ENCODE assay signal across 9 mouse cellular contexts in the genomic region with DNA sequence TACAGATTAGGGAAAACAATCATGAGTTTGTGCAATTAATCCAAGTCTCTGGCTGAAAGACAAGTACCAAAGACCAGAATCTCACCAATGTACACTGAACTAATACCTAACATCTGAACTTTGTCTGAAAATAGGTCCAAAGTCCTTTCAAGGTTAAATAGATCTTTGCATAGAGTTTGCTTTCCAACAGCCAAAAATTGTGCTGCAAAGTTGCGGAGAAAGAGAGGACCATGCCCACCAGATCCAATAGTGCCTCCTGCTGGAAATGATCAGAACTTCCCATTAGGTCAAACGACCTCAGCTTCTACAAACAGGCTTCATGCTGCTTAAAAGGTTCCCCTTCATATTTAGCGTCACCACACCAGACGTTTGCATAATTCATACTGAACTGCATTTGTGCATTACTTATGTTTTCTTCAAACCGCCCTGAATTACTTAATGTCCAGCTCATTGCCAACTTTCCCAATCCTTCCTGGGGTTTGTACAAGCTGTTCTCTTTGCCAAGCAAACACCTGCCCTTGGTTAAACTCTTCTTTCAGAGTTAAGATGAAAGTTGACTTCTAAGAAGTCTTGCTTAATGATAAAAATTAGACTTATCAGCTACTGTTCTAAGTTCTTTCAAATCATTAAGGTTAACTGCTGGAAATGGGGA. TPM values are rescaled to one million over a fixed set of nuclear protein-coding genes. Genes with fewer than 3 reads are reported as not detected.
A peak's percentile ranks its signal among the peaks of the same experiment; 100 is the strongest.
DNase-seq lines count a peak whose midpoint lies in the region; ATAC-seq and TF ChIP-seq lines count a peak whose summit lies in the region.
"Had no signal": no experiment of that assay in that cellular context is flagged by ENCODE, and none has a peak within 500 bp of the region (broad histone marks: within the 10 kb centered on the region; RNA-seq: fewer than 3 reads in every experiment).

No protein-coding gene starts in this region.

- no peak for TF ChIP-seq POLR2A in bone marrow, adult 2 months (IDR thresholded peaks at IDR 0.05; ENCODE audit: borderline replicate concordance, control insufficient read depth, low read depth, low read length)
- TF ChIP-seq POLR2A in liver, adult 2 months (IDR thresholded peaks at IDR 0.05; ENCODE audit: extremely low read depth, insufficient read depth, low read length), result no peak

- peaks cover 5% of the 10 kb centered on the region; the same call in 1 of the 2 replicates for H3K79me2 ChIP-seq in liver, adult 2 months (ENCODE audit: control insufficient read depth, insufficient read depth, low read length)

- TF ChIP-seq CTCF in bone marrow, adult 2 months (IDR thresholded peaks at IDR 0.05; ENCODE audit: control insufficient read depth, insufficient read depth, low read length), result peak; percentile 40
- TF ChIP-seq CTCF in liver, adult 2 months (IDR thresholded peaks at IDR 0.05; ENCODE audit: low read depth, low read length), result peak; percentile 54

- peak; percentile 16 for DNase-seq in cerebellum, adult 9-11 months
- DNase-seq in cerebellum, postnatal 25 days, result no peak
- peak; percentile 12 to 45 for DNase-seq in left cerebral cortex, postnatal 14 days (ENCODE audit: low spot score in 2 of 2)
- no peak for DNase-seq in left cerebral cortex, postnatal 25 days (ENCODE audit: low spot score in 2 of 2)
- DNase-seq in liver, adult 2 months (ENCODE audit: extremely low read depth, low read depth, low spot score), result peak; percentile 99
- peak; percentile 33 to 58 for DNase-seq in spleen, postnatal 36 days (ENCODE audit: low spot score in 2 of 2)

- H3K9ac ChIP-seq in liver, adult 2 months (ENCODE audit: low read depth, low read length), result 0 out of 2 replicates have a peak overlapping the region, but pooled peaks have one; percentile 21

- WGBS in bone marrow, adult 2 months, result 22% methylated on average over 5 of the region's 5 CpGs
- WGBS in liver, adult 2 months, result 14% methylated on average over 5 of the region's 5 CpGs

- H3K4me3 ChIP-seq in bone marrow, adult 2 months (replicated peaks; ENCODE audit: control insufficient read depth, low read depth, low read length), result no peak overlapping the region
- no peak overlapping the region for H3K4me3 ChIP-seq in liver, adult 2 months (ENCODE audit: insufficient read depth, low read depth, low read length)

- ATAC-seq in frontal cortex, adult (ENCODE audit: low TSS enrichment), result no peak

- no peak overlapping the region for H3K27ac ChIP-seq in bone marrow, adult 2 months (ENCODE audit: control insufficient read depth, insufficient read depth, low read depth, low read length, poor library complexity)
- H3K27ac ChIP-seq in liver, adult 2 months (replicated peaks; ENCODE audit: insufficient read depth, low read depth, low read length), result peak overlapping the region; percentile 95

- intact Hi-C loops in left cerebral cortex, postnatal 14 days (cut with DNase I), result loop anchor here (2.0 to 10.0 kb wide), 4 partner anchors 55 to 313 kb away; a partner anchor contains a TSS
- intact Hi-C loops in left cerebral cortex, postnatal 25 days (cut with DNase I), result loop anchor here (2.0 to 10.0 kb wide), 4 partner anchors 63 to 436 kb away; a partner anchor contains a TSS

- no peaks in the 10 kb centered on the region for H3K27me3 ChIP-seq in liver, adult 2 months (ENCODE audit: control insufficient read depth, insufficient read depth, low read length)

- H3K4me1 ChIP-seq in bone marrow, adult 2 months (ENCODE audit: control insufficient read depth, insufficient read depth, low read length), result peaks cover 2% of the 10 kb centered on the region; the same call in 1 of the 2 replicates
- peaks cover 21% of the 10 kb centered on the region for H3K4me1 ChIP-seq in liver, adult 2 months (ENCODE audit: control insufficient read depth, insufficient read depth, low read length)

- H3K36me3 ChIP-seq in liver, adult 2 months (ENCODE audit: control insufficient read depth, insufficient read depth, low read length), result peaks cover 1% of the 10 kb centered on the region; the same call in 1 of the 2 replicates

RNA-seq across cellular contexts. Expression of a gene that starts 1.2 kb away (rescaled TPM):
- 1 to 10 TPM; 8.0 to 8.3 TPM for total RNA-seq in left cerebral cortex, postnatal 14 days (2021)
- total RNA-seq in left cerebral cortex, postnatal 25 days (2021), result 1 to 10 TPM; 7.1 to 8.6 TPM
- polyA plus RNA-seq in bone marrow, adult 2 months (2011; ENCODE audit: insufficient read depth, insufficient read length, low replicate concordance, missing spikeins), result 57.3 and 75.4 TPM in 2 replicates
- 13.0 and 22.8 TPM in 2 replicates for total RNA-seq in liver, adult 2 months (2014; rRNA removed)
- polyA plus RNA-seq in liver, adult 2 months (2012; rRNA removed), result 4.9 and 6.1 TPM in 2 replicates

RNA-seq across cellular contexts. Expression of a gene that starts 6.8 kb away (rescaled TPM):
- total RNA-seq in left cerebral cortex, postnatal 14 days (2021), result under 1 TPM; 0.22 to 0.44 TPM
- total RNA-seq in left cerebral cortex, postnatal 25 days (2021), result under 1 TPM in 1 of 2 experiments, not detected in 1; 0.41 TPM
- 1.1 and 2.4 TPM in 2 replicates for polyA plus RNA-seq in bone marrow, adult 2 months (2011; ENCODE audit: insufficient read depth, insufficient read length, low replicate concordance, missing spikeins)
- total RNA-seq in liver, adult 2 months (2014; rRNA removed), result 471 and 592 TPM in 2 replicates
- 124 and 129 TPM in 2 replicates for polyA plus RNA-seq in liver, adult 2 months (2012; rRNA removed)

RNA-seq across cellular contexts. Expression of a gene that starts 46.9 kb away (rescaled TPM):
- total RNA-seq in left cerebral cortex, postnatal 14 days (2021), result under 1 TPM; 0.47 to 0.77 TPM
- under 1 TPM; 0.09 to 0.23 TPM for total RNA-seq in left cerebral cortex, postnatal 25 days (2021)
- polyA plus RNA-seq in bone marrow, adult 2 months (2011; ENCODE audit: insufficient read depth, insufficient read length, low replicate concordance, missing spikeins), result 2.3 and 3.9 TPM in 2 replicates
- total RNA-seq in liver, adult 2 months (2014; rRNA removed), result 567 and 594 TPM in 2 replicates
- 121 and 139 TPM in 2 replicates for polyA plus RNA-seq in liver, adult 2 months (2012; rRNA removed)
- total RNA-seq: heart, postnatal 36 days had no signal

Comparison
In these comparisons a context has a peak if more than half of its experiments do, and no peak if none do; other contexts are left out.
1. DNase-seq: peak in cerebellum, adult 9-11 months (single experiment), left cerebral cortex, postnatal 14 days (2 of 2), liver, adult 2 months (single experiment) and spleen, postnatal 36 days (2 of 2); none in cerebellum, postnatal 25 days (0 of 2) and left cerebral cortex, postnatal 25 days (0 of 2).
2. RNA of a gene that starts 6.8 kb away (total RNA-seq): 471 to 592 TPM in liver, adult 2 months; 0.22 to 0.44 TPM in left cerebral cortex, postnatal 14 days and 0.41 TPM in left cerebral cortex, postnatal 25 days; every median in the first group is over 100 times any median in the second.
3. RNA of a gene that starts 46.9 kb away (total RNA-seq): 567 to 594 TPM in liver, adult 2 months; 0.47 to 0.77 TPM in left cerebral cortex, postnatal 14 days and 0.09 to 0.23 TPM in left cerebral cortex, postnatal 25 days; every median in the first group is over 100 times any median in the second.